24 mouse cellular contexts compared by ENCODE assay signal in the genomic region with DNA sequence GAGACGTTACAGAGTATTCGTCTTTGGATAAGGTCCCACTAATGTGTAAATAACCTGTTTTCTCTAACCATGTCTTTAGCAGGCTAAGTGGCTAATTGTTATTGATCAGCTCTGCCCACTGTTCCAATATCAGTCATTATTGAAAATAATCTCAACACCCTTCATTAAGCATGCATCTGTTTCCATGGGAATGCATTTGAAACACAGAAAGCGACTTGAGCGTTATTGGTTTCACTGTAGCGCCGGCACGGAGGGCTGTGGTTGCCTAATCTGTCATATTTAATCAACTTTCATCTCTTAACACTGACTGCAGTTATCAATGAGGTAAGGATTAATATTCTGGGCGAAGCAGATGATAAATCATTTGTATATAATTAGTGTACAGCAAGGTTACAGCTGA. TPM values are rescaled to one million over a fixed set of nuclear protein-coding genes. Genes with fewer than 3 reads are reported as not detected.
DNase-seq lines count a peak whose midpoint lies in the region; ATAC-seq and TF ChIP-seq lines count a peak whose summit lies in the region.
"Had no signal": no experiment of that assay in that cellular context is flagged by ENCODE, and none has a peak within 500 bp of the region (broad histone marks: within the 10 kb centered on the region; RNA-seq: fewer than 3 reads in every experiment).

No protein-coding gene starts in this region.

- H3K4me1 ChIP-seq in forebrain, embryonic 15.5 days: peaks cover 41% of the 10 kb centered on the region
- H3K4me1 ChIP-seq in forebrain, embryonic 12.5 days: peaks cover 9% of the 10 kb centered on the region
- H3K4me1 ChIP-seq in midbrain, embryonic 14.5 days (ENCODE audit: control insufficient read depth, insufficient read depth, low read length): peaks cover 9% of the 10 kb centered on the region; the same call in 1 of the 2 replicates
- H3K4me1 ChIP-seq in midbrain, embryonic 10.5 days: peaks cover 8% of the 10 kb centered on the region
- no peaks in the 10 kb centered on the region for H3K4me1 ChIP-seq in hindbrain, postnatal 0 days (ENCODE audit: insufficient read depth, low read length)

- H3K27me3 ChIP-seq in forebrain, embryonic 15.5 days: no peaks in the 10 kb centered on the region
- no peaks in the 10 kb centered on the region for H3K27me3 ChIP-seq in forebrain, embryonic 12.5 days
- H3K27me3 ChIP-seq in midbrain, embryonic 14.5 days (ENCODE audit: control insufficient read depth, insufficient read depth, low read length): no peaks in the 10 kb centered on the region
- no peaks in the 10 kb centered on the region for H3K27me3 ChIP-seq in midbrain, embryonic 10.5 days (ENCODE audit: low read depth, poor library complexity, severe bottlenecking)
- no peaks in the 10 kb centered on the region for H3K27me3 ChIP-seq in hindbrain, postnatal 0 days (ENCODE audit: insufficient read depth, low read length)
- H3K27me3 ChIP-seq: embryonic facial prominence, embryonic 15.5 days; heart, embryonic 13.5 days had no signal

- TF ChIP-seq CTCF in hindbrain, postnatal 0 days (IDR thresholded peaks at IDR 0.05; ENCODE audit: low read depth): no peak

- DNase-seq in midbrain, embryonic 14.5 days: peak; percentile 55
- DNase-seq in midbrain, embryonic 10.5 days (ENCODE audit: low spot score): no peak
- DNase-seq in hindbrain, postnatal 0 days (ENCODE audit: low spot score): peak; percentile 49
- peak; percentile 53 for DNase-seq in retina, embryonic 14.5 days (ENCODE audit: low spot score)
- no peak for DNase-seq in urinary bladder, adult 18-20 months (ENCODE audit: low spot score in 2 of 2)
- no peak for DNase-seq in frontal cortex, postnatal 10 days (ENCODE audit: low spot score in 2 of 2)
- DNase-seq: adrenal gland, postnatal 25 days; cerebellum, adult 9-10 months; gastrocnemius, postnatal 25 days; heart, adult 2 months; heart, postnatal 14 days; kidney, adult 18-20 months; liver; lung, postnatal 14 days; right cerebral cortex, adult 18-20 months; right cerebral cortex, postnatal 4 days; thymus, postnatal 25 days had no signal

- peak overlapping the region; percentile 20; the same call in 1 of the 2 replicates for H3K4me2 ChIP-seq in forebrain, embryonic 15.5 days (replicated peaks)
- no peak overlapping the region for H3K4me2 ChIP-seq in forebrain, embryonic 12.5 days
- peak overlapping the region; percentile 37 for H3K4me2 ChIP-seq in midbrain, embryonic 14.5 days (ENCODE audit: low read length)
- peak overlapping the region; percentile 46 for H3K4me2 ChIP-seq in hindbrain, postnatal 0 days (ENCODE audit: low read depth, low read length)
- H3K4me2 ChIP-seq: embryonic facial prominence, embryonic 15.5 days; heart, embryonic 13.5 days had no signal

- H3K9me3 ChIP-seq in forebrain, embryonic 15.5 days: no peaks in the 10 kb centered on the region
- no peaks in the 10 kb centered on the region for H3K9me3 ChIP-seq in forebrain, embryonic 12.5 days
- no peaks in the 10 kb centered on the region for H3K9me3 ChIP-seq in midbrain, embryonic 14.5 days (ENCODE audit: control insufficient read depth, low read length)
- no peaks in the 10 kb centered on the region for H3K9me3 ChIP-seq in midbrain, embryonic 10.5 days (replicated peaks)
- H3K9me3 ChIP-seq in hindbrain, postnatal 0 days (ENCODE audit: low read length): no peaks in the 10 kb centered on the region
- H3K9me3 ChIP-seq: embryonic facial prominence, embryonic 15.5 days; heart, embryonic 13.5 days; limb, embryonic 10.5 days had no signal

- WGBS in forebrain, embryonic 15.5 days: 31% methylated on average over 8 of the region's 8 CpGs
- 74% methylated on average over 8 of the region's 8 CpGs for WGBS in forebrain, embryonic 12.5 days
- 39% methylated on average over 8 of the region's 8 CpGs for WGBS in midbrain, embryonic 14.5 days
- 91% methylated on average over 8 of the region's 8 CpGs for WGBS in midbrain, embryonic 10.5 days
- WGBS in hindbrain, postnatal 0 days: 27% methylated on average over 8 of the region's 8 CpGs

- no peak overlapping the region for H3K9ac ChIP-seq in forebrain, embryonic 15.5 days (replicated peaks)
- H3K9ac ChIP-seq in forebrain, embryonic 12.5 days: no peak overlapping the region
- no peak overlapping the region for H3K9ac ChIP-seq in midbrain, embryonic 14.5 days (replicated peaks; ENCODE audit: low read length)
- no peak overlapping the region for H3K9ac ChIP-seq in hindbrain, postnatal 0 days (replicated peaks; ENCODE audit: low read length)
- H3K9ac ChIP-seq: embryonic facial prominence, embryonic 15.5 days; heart, embryonic 13.5 days had no signal

- H3K36me3 ChIP-seq in forebrain, embryonic 15.5 days: no peaks in the 10 kb centered on the region
- H3K36me3 ChIP-seq in forebrain, embryonic 12.5 days (replicated peaks): no peaks in the 10 kb centered on the region
- no peaks in the 10 kb centered on the region for H3K36me3 ChIP-seq in midbrain, embryonic 14.5 days (ENCODE audit: control insufficient read depth, insufficient read depth, low read length)
- no peaks in the 10 kb centered on the region for H3K36me3 ChIP-seq in midbrain, embryonic 10.5 days
- H3K36me3 ChIP-seq in hindbrain, postnatal 0 days (ENCODE audit: insufficient read depth, low read length): no peaks in the 10 kb centered on the region
- H3K36me3 ChIP-seq: embryonic facial prominence, embryonic 15.5 days; heart, embryonic 13.5 days; limb, embryonic 10.5 days had no signal

- no peak overlapping the region for H3K4me3 ChIP-seq in forebrain, embryonic 15.5 days
- no peak overlapping the region for H3K4me3 ChIP-seq in forebrain, embryonic 12.5 days (replicated peaks)
- no peak overlapping the region for H3K4me3 ChIP-seq in midbrain, embryonic 14.5 days (replicated peaks; ENCODE audit: low read depth, low read length)
- H3K4me3 ChIP-seq in midbrain, embryonic 10.5 days: no peak overlapping the region
- H3K4me3 ChIP-seq in hindbrain, postnatal 0 days (ENCODE audit: low read length): no peak overlapping the region
- H3K4me3 ChIP-seq: embryonic facial prominence, embryonic 15.5 days; heart, adult 2 months; heart, embryonic 13.5 days; limb, embryonic 10.5 days had no signal

- H3K27ac ChIP-seq in forebrain, embryonic 15.5 days (replicated peaks): no peak overlapping the region
- H3K27ac ChIP-seq in forebrain, embryonic 12.5 days: no peak overlapping the region
- H3K27ac ChIP-seq in midbrain, embryonic 14.5 days (replicated peaks; ENCODE audit: low read depth, low read length): no peak overlapping the region
- no peak overlapping the region for H3K27ac ChIP-seq in midbrain, embryonic 10.5 days (replicated peaks)
- no peak overlapping the region for H3K27ac ChIP-seq in hindbrain, postnatal 0 days
- H3K27ac ChIP-seq: embryonic facial prominence, embryonic 15.5 days; heart, adult 2 months; heart, embryonic 13.5 days; kidney, postnatal 0 days; limb, embryonic 10.5 days had no signal

- ATAC-seq in forebrain, embryonic 15.5 days (replicated peaks): no peak
- ATAC-seq in forebrain, embryonic 12.5 days (ENCODE audit: low FRiP score): no peak
- peak; percentile 12; the same call in 1 of the 2 replicates for ATAC-seq in midbrain, embryonic 14.5 days (ENCODE audit: low FRiP score, low TSS enrichment)
- ATAC-seq in hindbrain, postnatal 0 days: no peak
- ATAC-seq: CD4-positive, CD25-positive, alpha-beta regulatory T cell, adult 4 months had no signal

RNA-seq across cellular contexts. Expression of a gene that starts 40.0 kb away (rescaled TPM):
- 11.5 and 12.9 TPM in 2 replicates for polyA plus RNA-seq in forebrain, embryonic 15.5 days (2015; fragmentation: Nextera tagmentation; extraction: Ambion mirVana)
- 11.0 and 11.4 TPM in 2 replicates for polyA plus RNA-seq in forebrain, embryonic 12.5 days (2016; fragmentation: Nextera tagmentation; extraction: Ambion mirVana)
- 10.6 and 11.5 TPM in 2 replicates for polyA plus RNA-seq in midbrain, embryonic 14.5 days (2014; fragmentation: Nextera tagmentation; extraction: Ambion mirVana)
- polyA plus RNA-seq in midbrain, embryonic 10.5 days (2016; fragmentation: Nextera tagmentation; extraction: Ambion mirVana): 9.9 and 11.1 TPM in 2 replicates
- total RNA-seq in hindbrain, postnatal 0 days (2014; rRNA removed): 14.6 and 15.4 TPM in 2 replicates
- polyA plus RNA-seq in hindbrain, postnatal 0 days (2015; fragmentation: Nextera tagmentation; extraction: Ambion mirVana): 6.1 and 7.4 TPM in 2 replicates

RNA-seq across cellular contexts. Expression of a gene that starts 58.5 kb away (rescaled TPM):
- polyA plus RNA-seq in forebrain, embryonic 15.5 days (2015; fragmentation: Nextera tagmentation; extraction: Ambion mirVana): 40.5 and 44.4 TPM in 2 replicates
- 26.1 and 28.6 TPM in 2 replicates for polyA plus RNA-seq in forebrain, embryonic 12.5 days (2016; fragmentation: Nextera tagmentation; extraction: Ambion mirVana)
- polyA plus RNA-seq in midbrain, embryonic 14.5 days (2014; fragmentation: Nextera tagmentation; extraction: Ambion mirVana): 28.6 and 30.5 TPM in 2 replicates
- 21.1 and 22.0 TPM in 2 replicates for polyA plus RNA-seq in midbrain, embryonic 10.5 days (2016; fragmentation: Nextera tagmentation; extraction: Ambion mirVana)
- total RNA-seq in hindbrain, postnatal 0 days (2014; rRNA removed): 16.6 and 28.8 TPM in 2 replicates
- 46.0 and 48.0 TPM in 2 replicates for polyA plus RNA-seq in hindbrain, postnatal 0 days (2015; fragmentation: Nextera tagmentation; extraction: Ambion mirVana)

Comparison
In these comparisons a context has a peak if more than half of its experiments do, and no peak if none do; other contexts are left out.
1. DNase-seq: peak in midbrain, embryonic 14.5 days (single experiment), hindbrain, postnatal 0 days (single experiment) and retina, embryonic 14.5 days (single experiment); none in midbrain, embryonic 10.5 days (single experiment), urinary bladder, adult 18-20 months (0 of 2) and frontal cortex, postnatal 10 days (0 of 2).